Mouse (Mus musculus): ENCODE data around the gene Dock9.
"Not testable (repeated sequence)": the region's sequence is repeated elsewhere in the genome, so short reads cannot be mapped to it uniquely, and the experiment has no call there.

Dock9 gene

DNA sequence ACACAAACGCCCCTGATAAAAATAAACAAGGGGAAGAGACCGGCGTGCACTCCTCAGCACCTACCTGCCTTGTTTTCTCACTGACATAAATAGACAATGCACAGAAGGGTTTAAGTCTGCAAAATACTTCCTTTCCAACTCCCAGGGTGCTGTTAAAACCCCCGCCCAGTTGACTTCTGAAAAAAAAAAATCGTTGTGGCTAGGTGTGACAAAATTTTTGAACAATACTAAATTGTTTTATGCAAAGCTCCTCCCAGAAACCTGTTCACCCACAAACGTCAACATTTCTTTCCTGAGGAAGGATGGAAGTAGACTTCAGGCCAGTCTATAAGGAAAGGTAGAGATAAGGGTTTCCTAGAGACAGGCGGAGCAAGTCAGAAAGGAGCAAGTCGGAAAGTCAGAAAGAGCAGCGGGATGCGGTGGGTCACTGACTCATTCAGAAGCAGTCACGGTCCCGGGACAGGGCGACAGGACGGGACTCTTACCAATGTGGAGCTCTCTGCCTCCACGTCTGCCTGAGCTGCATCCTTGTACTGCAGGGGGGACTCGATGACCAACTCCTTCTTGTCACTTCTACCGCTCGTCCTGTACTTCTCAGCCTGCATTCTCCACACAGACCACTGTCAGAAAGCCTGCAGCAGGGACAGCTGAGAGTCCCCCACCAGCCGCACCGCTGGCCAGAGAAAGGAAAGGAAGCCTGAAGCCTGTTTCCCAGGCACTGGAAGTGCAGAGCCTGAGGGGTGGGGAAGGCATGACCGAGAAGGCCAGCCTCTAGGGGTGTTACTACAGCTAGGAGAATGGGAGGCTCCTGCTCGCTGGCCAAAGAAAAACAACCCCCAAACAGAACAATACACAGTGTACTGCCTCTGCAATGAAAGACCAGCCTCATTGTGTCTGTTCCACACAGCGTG lies 99.7 kb downstream of the Dock9 start:
- DNase-seq = peak; percentile 69

DNA sequence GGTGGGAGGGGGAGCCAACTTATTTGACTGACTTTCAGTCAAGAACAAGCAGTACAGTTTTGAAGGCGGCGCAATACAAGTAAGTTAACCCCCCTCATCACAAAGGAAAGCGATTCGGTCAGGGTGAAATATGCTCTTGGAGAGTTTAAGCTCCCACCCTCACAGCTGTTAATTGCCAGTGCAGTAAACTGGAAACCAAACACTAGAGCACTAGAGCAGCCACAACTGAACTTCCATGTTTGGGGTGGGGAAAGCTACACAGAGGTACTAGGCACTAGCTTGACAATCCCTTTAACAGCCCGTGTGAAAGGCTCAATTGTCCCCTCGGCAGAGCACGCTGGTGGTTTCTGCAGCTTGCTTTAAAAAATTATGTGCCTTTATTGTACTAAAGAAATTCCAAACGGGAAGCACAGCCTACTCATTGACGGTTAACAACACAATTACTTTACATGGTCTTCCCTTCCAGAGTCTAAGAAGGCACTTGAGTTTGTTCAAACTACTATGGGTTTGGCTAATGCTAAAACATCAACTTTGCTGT lies 100.4 kb downstream of the Dock9 start:
- DNase-seq = no peak

DNA sequence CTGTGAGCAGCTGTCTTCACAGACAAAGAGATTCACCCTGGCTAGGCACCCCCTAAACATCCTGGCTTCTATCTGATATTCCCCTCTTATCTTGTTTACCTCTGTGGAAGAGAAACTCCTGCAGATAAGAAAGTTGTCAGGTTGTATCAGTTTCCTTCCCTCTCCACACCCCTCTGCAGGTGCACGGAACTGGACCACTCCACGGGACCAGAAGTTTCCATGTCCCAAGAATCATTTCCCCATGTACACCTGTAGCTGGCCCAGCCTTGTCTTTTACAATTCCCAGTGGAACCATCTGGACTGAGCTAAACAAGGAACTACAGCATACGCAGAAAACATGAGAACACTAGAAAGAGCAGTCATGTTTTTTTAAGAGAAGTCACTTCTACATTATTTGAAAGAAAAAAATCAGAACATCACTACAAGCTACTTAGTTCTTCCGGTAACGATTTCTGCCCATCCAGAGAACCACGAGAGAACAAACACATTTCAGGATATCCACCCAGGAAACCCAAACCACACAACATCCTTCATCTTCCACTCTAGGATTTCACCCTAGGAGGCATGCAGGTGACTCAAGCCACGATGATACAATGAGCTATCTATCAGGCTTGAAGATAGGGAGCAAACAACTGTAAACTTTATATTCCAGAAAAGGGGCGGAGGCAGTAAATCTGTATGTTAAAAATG lies 101.1 kb downstream of the Dock9 start:
- no peak for DNase-seq

DNA sequence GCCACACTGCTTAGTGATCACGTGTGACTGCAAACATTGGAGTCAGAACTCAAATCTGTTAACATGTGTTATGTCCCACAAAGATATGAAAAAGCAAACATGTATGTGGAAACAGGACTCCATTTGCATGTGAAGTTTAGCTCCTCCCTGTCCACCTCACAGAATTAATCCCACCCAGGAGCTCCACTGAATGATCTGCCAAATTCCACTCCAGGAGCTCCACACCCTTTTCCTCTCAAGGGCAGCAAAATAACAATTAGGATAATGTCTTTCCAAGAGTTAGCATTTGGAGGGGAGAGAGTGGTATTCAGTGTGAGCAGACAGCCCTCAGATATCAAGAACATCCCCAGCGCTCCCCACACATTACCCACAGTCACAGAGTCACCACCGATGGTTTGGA lies 102.9 kb downstream of the Dock9 start:
- DNase-seq = no peak

DNA sequence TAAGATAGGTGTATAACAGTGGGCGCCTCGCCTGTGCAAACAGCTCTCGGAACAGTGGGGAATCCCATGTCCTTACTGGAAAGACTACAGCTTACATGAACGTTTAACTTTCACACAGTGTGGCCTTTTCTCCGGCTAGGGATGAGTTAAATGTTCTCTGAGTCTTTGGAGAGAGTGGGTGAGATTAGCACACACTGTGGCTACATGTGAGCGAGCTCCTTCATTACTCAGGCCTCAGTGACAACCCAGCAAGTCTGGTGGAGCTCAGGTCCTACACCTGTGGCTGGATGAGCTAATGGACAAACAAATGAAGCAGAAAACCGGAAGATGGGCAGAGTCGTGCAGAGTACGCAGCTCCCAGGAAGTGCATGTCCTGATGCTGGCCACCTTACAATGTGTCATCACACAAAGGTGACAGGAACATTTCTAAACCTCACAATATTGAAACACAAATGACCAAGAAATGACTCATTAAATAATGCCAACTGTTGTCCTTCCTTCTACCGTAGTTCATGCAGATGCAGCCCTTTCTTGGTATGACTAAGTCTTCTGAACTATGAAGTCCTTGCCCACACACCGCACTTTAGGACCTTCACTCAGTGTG lies 103.5 kb downstream of the Dock9 start:
- no peak for DNase-seq

DNA sequence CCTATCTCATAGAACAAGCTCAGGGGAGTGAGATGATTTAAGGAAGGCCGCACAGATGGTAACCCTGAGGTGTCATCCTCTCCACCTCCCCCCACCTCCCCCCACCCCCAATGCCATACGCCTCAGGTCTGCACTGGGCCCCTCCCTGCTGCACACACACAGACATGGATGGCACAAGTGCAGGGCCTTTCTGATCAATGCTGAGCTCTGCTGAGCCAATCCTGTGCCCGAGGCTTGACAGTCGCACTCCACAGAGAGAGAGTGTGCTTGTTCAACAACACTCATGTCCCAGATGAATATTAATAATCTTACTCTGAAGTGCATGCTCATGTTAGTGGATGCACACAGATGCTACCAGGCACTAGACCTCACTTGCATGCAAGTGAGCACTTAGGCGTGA lies 108.0 kb downstream of the Dock9 start:
- DNase-seq = not testable (repeated sequence)

DNA sequence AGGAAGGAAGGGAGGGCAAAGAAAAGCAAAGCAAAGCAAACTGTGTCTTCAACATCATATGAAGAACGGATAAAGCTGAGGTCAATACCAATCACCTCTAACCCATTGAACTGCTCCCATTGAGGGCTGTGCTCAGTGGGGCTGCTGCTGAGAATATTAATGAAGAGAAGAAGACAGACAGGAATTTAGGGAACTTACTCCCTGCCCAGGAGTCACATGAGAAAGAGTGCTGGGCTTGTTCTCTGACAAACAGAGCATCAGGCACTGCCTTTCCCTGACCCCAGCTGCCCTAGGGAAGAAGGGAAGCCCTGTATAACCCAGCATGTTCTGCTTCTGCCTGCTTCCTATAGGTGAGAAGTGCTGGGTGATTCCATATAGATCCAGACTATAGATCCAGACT lies 109.5 kb downstream of the Dock9 start:
- no peak for DNase-seq

DNA sequence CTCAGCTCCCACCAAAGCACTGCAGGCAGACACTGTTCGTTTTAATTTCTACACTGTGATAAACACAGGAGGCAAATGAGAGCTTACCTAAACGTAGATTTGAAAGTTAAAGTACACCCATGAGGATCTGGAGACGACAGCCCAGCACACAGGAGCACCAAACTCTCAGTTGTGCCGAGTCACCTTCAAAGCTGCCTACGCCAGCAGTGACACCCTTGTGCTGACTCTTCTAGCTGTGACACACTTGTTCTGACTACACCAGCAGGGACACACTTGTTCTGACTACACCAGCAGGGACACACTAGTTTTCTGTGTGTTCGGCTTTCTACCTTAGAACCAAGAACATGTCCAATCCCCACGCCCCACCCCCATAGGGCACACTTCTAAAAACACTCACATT lies 110.4 kb downstream of the Dock9 start:
- DNase-seq = no peak

DNA sequence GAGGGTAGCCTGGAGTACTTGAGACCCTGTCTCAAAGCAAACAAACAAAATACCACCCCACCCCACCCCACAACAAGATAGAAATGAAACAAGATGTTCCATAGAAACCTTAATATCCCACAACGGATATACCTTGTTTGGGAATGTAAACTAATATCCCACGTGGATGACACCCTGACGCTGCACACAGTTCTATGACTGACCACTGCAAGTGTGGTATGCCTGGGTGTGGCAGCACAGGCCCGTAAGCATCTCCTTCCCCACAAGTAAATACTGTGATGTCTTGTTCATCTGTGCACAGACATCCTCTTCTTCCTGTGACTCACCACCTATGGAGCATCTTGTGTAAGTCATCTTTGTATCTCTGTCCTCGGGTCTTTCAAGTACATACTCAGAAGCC lies 118.7 kb downstream of the Dock9 start:
- DNase-seq = no peak

DNA sequence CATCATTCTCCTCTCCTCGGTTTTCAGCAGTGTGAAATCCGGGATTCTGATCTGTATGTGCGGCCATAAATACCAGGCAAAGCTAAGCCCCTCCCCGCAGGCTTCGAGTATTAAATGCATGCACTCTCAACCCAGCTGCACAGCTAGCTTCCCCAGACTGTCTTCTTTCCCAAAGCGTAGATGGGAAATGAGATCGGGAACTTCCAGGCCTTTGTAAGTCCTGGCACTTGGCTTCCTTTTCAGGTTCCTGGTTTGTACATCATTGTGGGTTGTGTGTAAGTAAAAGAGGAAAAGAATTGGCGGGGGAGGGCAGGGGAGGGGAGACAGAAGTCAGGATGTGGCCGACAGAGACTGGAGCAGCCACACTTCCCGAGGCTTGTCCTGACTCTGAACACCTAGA lies 119.2 kb downstream of the Dock9 start:
- DNase-seq = no peak

DNA sequence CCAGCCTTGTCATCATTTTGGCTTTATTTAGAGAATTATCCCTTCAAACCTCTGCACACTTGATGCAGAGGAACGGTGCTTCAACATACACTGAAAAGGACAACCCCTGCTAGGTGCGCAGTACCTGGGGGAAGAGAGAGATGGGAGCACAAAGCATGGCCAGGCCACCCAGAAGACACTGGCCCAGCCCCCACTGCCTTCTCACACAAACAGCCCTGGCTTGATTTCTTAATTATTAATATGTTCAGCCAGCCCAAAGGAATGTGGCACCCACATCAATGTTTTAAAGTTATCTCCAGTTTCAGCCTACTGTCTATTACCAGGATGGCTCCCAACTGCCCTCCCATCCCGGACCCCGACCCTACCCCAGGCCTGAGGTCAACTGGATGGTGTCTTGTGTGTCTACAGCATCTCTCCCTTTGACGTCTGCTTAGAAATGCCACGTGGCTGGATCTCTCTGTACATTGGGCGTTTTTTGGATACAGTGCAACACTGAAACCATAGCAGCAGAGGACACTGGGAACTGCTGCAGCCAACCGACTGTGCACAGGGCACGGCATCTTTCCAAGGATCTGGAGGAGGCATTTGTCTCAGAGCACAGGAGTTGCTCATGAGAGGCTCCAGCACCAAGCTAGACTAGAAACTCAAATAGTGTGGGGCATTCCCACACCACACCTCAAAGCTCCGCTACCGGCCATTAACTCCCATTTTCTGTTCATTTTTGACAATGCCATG lies 120.9 kb downstream of the Dock9 start:
- peak in 1 of 2 experiments; percentile 68 for DNase-seq

DNA sequence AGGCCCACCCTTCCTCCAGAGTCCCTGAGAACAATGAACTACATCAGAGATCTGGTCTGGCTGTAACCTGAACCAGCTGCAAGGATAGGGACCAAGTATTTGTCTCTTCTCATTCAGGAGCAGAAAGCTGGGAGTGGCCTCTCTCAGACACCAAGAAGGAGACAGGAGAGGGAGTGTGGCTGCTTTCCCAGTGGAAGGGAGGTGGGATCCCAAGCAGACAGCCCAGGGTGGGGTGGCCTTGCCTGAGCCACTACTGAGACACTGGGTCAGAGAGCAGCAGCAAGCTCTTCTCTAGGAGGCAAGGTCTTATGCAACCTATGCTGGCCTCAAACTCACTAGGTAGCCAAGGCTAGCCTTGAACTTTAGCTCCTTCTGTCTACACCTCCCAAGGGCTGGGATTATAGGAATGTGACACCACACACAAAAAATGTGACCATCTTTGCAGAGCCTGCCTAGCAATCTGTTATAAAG lies 121.5 kb downstream of the Dock9 start:
- DNase-seq = peak; percentile 40 to 53

DNA sequence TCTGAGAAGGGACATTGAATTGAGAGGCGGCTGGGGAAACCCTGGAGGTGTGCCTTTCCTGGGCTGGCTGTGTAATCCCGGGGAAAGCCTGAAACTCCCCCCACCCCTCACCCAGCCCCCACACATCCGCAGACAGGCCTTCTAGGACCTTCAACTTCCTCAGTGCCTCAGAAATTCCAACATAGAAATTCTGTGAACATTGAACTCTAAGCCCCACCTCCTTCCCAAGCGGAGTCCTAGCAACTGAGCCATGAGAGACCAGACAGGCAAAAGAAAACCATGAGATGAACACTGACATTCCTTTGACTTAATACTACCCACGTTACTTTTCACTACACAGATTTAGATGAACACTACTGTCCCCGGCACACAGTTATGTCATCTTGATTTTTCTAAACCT lies 122.1 kb downstream of the Dock9 start:
- peak; percentile 70 to 83 for DNase-seq

DNA sequence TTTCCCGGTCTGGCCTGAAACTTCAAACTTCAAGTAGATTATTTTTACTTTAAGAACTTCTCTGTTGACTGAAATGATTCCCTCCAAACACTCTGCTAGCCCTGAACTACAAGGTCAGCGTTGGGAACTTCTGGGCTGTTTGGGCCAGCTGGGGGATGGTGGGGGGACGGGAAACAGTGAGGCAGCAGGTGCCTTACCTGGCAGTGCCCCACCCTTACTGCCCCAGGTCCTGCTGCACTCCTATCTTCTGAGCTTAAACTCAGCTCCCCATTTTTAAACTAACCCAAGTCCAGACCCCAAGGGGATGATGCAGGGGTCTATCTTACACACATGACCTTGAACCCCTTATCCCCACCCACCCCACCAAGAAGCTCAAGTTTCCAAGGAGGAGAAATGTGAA lies 122.5 kb downstream of the Dock9 start:
- DNase-seq = no peak

DNA sequence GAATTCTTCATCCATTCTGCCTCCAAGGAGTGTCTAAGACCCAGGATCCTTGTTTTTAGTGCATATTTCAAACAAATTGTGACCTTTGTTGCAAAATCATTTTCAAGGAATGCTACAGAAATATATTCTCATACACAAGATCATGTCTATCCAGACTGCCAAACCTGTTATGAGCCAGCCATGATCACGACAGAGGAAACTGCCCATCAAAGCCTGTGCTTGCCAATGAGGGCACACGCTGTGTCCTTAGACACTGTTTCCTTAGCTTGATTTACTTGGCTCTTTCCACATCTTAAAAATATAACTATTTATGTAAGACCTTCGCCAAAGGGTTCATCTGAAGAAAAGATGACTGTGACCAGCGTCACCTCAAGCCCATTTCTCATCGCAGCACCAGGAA lies 127.6 kb downstream of the Dock9 start:
- DNase-seq = no peak

DNA sequence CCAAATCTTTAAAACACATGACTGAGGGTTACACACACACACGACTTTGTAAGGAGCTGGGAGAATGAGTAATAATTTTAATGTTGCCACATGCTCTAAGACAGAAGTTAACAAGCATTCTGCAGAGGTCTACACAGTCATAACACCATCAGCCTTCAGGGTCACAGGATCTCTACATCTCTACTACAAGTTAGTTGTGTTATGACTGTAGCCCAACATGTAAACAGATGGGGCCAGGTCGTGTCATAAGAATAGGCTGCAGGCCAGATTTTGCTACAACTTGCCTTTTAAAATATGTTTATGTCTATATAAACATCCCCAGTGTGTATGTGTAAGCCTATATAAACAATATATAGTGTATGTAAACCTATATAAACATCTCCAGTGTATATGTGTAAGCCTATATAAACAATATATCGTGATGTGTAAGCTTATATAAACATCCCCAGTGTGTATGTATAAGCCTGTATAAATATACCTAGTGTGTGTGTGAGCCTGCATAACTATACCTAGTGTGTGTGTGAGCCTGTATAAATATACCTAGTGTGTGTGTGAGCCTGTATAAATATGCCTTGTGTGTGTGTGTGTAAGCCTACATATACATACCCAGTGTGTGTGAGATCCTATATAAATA lies 130.9 kb downstream of the Dock9 start:
- no peak for DNase-seq

DNA sequence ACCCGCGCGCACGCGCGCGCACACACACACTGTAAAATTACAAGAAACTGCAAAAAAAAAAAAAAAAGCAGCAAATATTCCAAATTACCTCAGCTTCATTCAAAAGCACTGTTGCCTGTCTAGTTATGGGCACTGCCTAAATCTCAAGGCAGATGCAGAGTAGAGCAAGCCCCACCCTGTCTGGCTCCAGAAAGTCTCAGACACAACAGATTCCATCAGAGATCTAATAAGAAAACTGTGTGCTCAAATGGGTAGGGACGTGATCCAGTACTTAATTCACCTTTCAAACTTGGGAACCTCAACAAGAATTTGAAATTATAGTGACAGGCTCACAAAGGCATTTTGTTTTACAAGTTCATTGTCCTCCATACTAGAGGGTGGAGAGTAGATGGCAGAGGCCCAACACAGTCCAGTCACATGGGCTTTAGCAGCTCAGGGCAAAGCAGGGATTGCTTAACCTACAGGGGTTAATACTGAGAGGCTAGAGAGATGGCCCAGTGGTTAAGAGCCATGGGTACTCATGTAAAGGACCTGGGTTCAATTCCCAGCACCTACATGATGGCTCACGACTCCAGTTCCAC lies 131.9 kb downstream of the Dock9 start:
- DNase-seq = peak; percentile 54 to 66

DNA sequence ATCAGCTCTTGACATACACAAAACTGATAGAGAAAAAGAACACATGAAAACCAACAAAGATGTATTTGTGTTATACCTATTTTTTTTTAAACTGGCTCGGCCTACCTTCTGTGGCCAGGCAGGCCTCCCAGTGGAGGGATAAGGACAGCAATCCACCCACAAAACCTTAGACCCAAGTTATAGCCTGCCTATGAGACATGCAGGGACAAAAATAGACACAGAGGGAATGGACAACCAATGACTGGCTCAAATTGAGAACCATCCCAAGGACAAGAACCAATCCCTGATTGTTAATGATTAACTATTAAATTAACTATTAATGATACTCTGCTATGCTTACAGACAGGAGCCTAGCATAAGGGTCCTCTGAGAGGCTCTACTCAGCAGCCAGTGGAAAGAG lies 133.7 kb downstream of the Dock9 start:
- DNase-seq = peak in 1 of 2 experiments; percentile 75

DNA sequence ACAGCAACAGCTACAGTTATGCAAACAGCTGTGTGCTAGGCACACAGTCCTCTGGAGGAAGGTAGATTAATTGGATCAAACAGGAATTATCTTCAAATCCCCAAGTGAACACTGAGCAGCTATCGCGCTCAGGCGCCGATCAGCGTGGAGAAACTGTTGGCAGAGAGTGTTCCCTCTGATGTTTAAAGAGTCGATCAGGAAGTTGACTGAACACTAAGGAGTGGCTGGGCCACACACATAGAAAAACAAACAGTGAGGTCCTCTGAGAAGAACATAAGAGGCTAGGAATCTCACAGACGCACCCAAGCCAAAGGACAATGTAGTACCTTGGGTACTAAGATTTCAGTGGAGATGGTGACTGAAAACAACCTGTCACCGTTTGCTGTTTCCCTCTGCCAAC lies 136.7 kb downstream of the Dock9 start:
- DNase-seq = no peak

DNA sequence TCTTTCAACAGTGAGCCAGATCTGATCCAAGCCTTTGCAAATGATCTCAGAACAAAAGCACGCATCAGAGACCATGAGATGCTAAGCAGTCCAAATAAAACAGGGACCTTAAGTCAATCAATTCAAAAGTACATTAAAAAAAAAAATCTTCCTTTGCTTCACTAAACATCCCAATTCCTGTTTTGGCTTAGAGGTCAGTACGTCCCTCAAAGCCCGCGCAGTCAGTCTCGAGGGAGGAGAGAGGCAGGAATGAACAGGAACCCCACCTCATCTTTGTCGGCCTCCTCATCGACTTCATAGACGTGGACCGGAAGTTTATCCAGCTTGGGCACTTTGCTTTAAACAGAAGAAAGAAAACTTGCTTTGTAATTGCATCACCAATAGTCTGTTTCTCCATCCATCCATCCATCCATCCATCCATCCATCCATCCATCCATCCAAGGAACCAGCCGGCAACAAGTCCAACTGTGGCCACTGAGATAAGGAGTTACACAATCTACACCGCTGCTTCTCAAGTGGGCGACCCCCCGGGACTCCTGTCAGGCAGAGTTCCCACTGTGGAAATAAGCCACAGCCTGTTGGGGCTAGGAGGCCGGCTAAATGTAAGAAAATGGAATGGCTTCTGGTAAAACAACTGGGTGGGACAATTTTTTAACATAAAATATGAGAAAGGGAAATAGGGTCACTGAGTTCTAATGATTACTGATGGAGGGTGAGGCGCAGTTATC lies 137.3 kb downstream of the Dock9 start:
- peak in 1 of 2 experiments; percentile 35 for DNase-seq
